Mouse (Mus musculus) stomach, embryonic 16.5 days (tissue): ENCODE measurements at regions not wholly inside any gene's neighbourhood (a gene's known extent, or its start where the extent isn't known, plus 50 kb on each side); places are given as distances from the start of the nearest gene placed in this dataset.

Experiments used
- ATAC-seq: fragments of 200-750 bp; cut with Nextera tagmentation; 2 replicates; pipeline ENCODE4 v1.8.0; 2017; ENCODE audit warnings: moderate number of reproducible peaks, moderate TSS enrichment; ENCODE audit not compliant: insufficient read depth, low FRiP score
- H3K27ac ChIP-seq: fragments of 300-500 bp; sonication (generic); 2 replicates; pipeline ENCODE4 v1.5.1; 2014; ENCODE audit warnings: low read length
- H3K27me3 ChIP-seq: fragments of 300-500 bp; sonication (generic); 2 replicates; pipeline ENCODE4 v1.6.1; 2014; ENCODE audit warnings: low read length, control low read depth, mixed read lengths; ENCODE audit not compliant: control insufficient read depth, insufficient read depth
- H3K36me3 ChIP-seq: fragments of 300-500 bp; sonication (generic); 2 replicates; pipeline ENCODE4 v1.6.1; 2014; ENCODE audit warnings: low read length; ENCODE audit not compliant: control insufficient read depth, insufficient read depth
- H3K4me1 ChIP-seq: fragments of 300-500 bp; sonication (generic); 2 replicates; pipeline ENCODE4 v1.6.1; 2014; ENCODE audit warnings: low read length, control low read depth, mixed read lengths; ENCODE audit not compliant: control insufficient read depth, insufficient read depth
- H3K4me2 ChIP-seq: fragments of 300-500 bp; sonication (generic); 2 replicates; pipeline ENCODE4 v1.6.1; 2014; ENCODE audit warnings: low read depth, low read length, mixed read lengths
- H3K4me3 ChIP-seq: fragments of 300-500 bp; sonication (generic); replicated peaks from 2 replicates; pipeline ENCODE4 v1.5.1; 2014; ENCODE audit warnings: mild to moderate bottlenecking, low read length
- H3K9ac ChIP-seq: fragments of 300-500 bp; sonication (generic); 2 replicates; pipeline ENCODE4 v1.6.1; 2014; ENCODE audit warnings: low read length
- H3K9me3 ChIP-seq: fragments of 300-500 bp; sonication (generic); replicated peaks from 2 replicates; pipeline ENCODE4 v1.6.1; 2016; ENCODE audit warnings: low read length, control low read depth; ENCODE audit not compliant: control insufficient read depth
- WGBS: fragments of 180-500 bp; shearing (Covaris S2); extraction: QIAGEN DNeasy Blood & Tissue Kit; methylation state at CpG from one replicate; pipeline ENCODE4 v1.1.7; 2014; 5-methylcytosine and 5-hydroxymethylcytosine counted together

GRCm38 (mm10) chr9:41541327-41541726 is 379.8 kb upstream of the Ubash3b start:
- WGBS, result 74% methylated on average over 6 of the region's 6 CpGs
- H3K4me1 ChIP-seq, result no peaks in the 10 kb centered on the region
- H3K27ac ChIP-seq, result no peak overlapping the region
- no peaks in the 10 kb centered on the region for H3K36me3 ChIP-seq
- no peak overlapping the region for H3K4me3 ChIP-seq
- no peak for ATAC-seq
- no peak overlapping the region for H3K9ac ChIP-seq
- no peaks in the 10 kb centered on the region for H3K9me3 ChIP-seq
- no peaks in the 10 kb centered on the region for H3K27me3 ChIP-seq
- no peak overlapping the region for H3K4me2 ChIP-seq

DNA sequence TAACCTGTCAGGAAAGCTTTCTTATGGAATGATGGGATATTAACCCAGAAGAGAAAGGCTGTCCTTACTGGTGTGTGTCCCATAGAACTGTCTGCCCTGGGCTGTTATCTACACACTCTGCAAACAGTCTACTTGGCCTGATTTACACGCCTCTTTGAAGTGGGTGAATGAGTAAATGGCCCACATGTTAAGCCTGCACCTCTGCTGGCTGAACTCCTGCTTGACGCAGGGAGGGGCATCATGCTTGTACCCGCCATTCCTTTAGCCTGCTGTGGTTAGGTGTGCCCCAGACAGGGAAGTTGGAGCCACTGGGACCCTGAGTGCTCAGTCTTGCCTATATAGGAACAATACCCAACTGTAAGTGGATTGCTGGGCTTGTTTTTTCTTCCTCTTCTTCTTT is 371.3 kb upstream of the Ubash3b start:
- peak overlapping the region; percentile 32 for H3K4me2 ChIP-seq
- no peak overlapping the region for H3K27ac ChIP-seq
- peak; percentile 78; the same call in 1 of the 2 replicates for ATAC-seq
- H3K36me3 ChIP-seq, result no peaks in the 10 kb centered on the region
- 45% methylated on average over 3 of the region's 3 CpGs for WGBS
- no peak overlapping the region for H3K9ac ChIP-seq
- no peak overlapping the region for H3K4me3 ChIP-seq
- peaks cover 7% of the 10 kb centered on the region; the same call in 1 of the 2 replicates for H3K4me1 ChIP-seq
- no peaks in the 10 kb centered on the region for H3K27me3 ChIP-seq
- no peaks in the 10 kb centered on the region for H3K9me3 ChIP-seq

DNA sequence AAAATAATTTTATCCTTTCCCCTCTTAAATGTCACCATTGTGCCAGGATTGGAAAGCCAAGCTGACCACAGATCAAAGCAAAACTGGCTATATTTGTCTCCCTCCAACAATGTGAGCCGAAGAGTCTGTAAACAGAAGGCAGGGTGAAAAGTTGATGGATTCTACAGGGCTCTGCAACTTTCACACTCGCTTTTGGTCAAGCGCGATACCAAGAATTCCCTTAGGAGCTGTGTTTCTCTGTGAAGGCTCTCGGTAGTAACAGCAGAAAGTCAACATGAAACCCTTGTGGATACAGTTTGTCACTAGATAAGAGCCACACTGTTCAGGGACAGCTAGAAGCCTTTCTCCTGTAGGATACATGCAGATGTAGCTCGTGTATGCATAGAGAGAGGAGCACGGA is 370.8 kb upstream of the Ubash3b start:
- Histone ChIP-seq H3K4me2 (peak overlapping the region; percentile 32), H3K27me3 (no peaks in the 10 kb centered on the region), H3K9ac (no peak overlapping the region), H3K27ac (no peak overlapping the region), H3K4me3 (no peak overlapping the region), H3K9me3 (no peaks in the 10 kb centered on the region), H3K4me1 (peaks cover 7% of the 10 kb centered on the region; the same call in 1 of the 2 replicates), H3K36me3 (no peaks in the 10 kb centered on the region)
- WGBS, result 43% methylated on average over 7 of the region's 7 CpGs
- ATAC-seq, result no peak

- Histone ChIP-seq H3K4me3 (no peak overlapping the region), H3K9me3 (no peaks in the 10 kb centered on the region), H3K4me2 (no peak overlapping the region), H3K27me3 (no peaks in the 10 kb centered on the region), H3K9ac (no peak overlapping the region), H3K27ac (no peak overlapping the region), H3K4me1 (peaks cover 7% of the 10 kb centered on the region; the same call in 1 of the 2 replicates), H3K36me3 (no peaks in the 10 kb centered on the region)
- ATAC-seq, result no peak
- 57% methylated on average over 6 of the region's 6 CpGs for WGBS
Measured at GRCm38 (mm10) chr9:41531596-41531995, 370.1 kb upstream of the Ubash3b start.

DNA sequence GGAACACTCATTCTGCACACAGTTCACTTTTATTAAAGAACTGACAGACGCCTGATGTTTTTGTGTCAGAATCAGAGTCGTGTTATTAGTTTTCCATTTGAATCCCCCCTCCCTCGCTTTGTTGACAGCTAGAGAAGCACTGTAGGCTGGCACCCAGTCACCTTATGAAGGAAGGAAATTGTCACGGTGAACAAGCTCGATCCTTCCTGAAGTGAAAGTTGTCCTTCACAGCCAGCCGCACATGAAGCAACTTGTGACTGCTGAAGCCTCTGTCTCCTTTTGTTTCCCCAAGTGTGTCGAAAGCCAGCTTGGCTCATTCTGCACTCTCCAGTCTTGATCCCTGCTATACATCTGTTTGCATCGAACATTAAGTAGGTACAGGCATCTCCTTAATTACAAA is 364.6 kb upstream of the Ubash3b start:
- Histone ChIP-seq H3K9me3 (no peaks in the 10 kb centered on the region), H3K4me1 (peaks cover 18% of the 10 kb centered on the region), H3K4me2 (0 out of 2 replicates have a peak overlapping the region, but pooled peaks have one; percentile 1), H3K36me3 (no peaks in the 10 kb centered on the region), H3K27me3 (no peaks in the 10 kb centered on the region), H3K9ac (no peak overlapping the region), H3K4me3 (no peak overlapping the region), H3K27ac (no peak overlapping the region; the same call in 1 of the 2 replicates)
- ATAC-seq, result no peak
- WGBS, result 54% methylated on average over 8 of the region's 8 CpGs

DNA sequence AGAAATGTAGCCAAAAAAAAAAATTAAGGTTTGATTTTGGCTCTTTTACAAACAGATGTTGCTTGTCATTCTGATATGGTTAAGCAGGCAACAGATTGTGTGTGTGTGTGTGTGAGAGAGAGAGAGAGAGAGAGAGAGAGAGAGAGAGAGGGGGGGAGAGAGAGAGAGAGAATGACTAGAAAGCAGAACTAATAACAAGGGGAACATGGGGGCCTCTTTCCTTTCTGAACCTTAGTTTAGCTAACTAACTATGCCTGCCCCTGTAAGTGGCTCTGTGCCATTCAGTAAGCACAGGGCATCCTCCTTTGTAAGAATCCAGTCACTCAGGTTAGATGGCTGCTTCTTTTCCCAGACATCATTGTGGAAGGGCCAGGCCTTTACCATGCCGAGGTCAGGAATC is 364.0 kb upstream of the Ubash3b start:
- 56% methylated on average over 1 of the region's 1 CpGs for WGBS
- Histone ChIP-seq H3K4me2 (no peak overlapping the region), H3K9ac (no peak overlapping the region), H3K27ac (no peak overlapping the region; the same call in 1 of the 2 replicates), H3K9me3 (no peaks in the 10 kb centered on the region), H3K27me3 (no peaks in the 10 kb centered on the region), H3K36me3 (no peaks in the 10 kb centered on the region), H3K4me3 (no peak overlapping the region), H3K4me1 (peaks cover 18% of the 10 kb centered on the region)
- no peak for ATAC-seq

DNA sequence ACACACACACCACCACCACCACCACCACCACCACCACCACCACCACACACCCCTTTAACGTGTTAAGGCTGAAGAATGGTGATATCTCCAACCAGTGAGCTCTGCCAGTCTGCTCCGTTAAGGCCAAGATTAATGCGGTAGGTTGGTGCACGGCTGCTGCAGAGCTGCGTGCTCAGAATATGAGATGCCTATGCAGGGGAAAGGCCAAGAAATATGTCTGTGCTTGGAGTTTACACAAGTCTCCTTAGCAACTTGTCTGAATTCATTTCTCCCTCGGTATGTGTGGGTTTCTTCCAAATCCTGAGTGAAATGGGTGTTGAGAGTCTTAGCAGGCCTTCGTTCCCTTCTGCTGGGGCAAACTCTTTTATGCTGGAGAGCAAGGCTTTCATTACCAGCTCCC is 363.1 kb upstream of the Ubash3b start:
- WGBS, result 34% methylated on average over 7 of the region's 7 CpGs
- H3K9me3 ChIP-seq, result no peaks in the 10 kb centered on the region
- H3K9ac ChIP-seq, result 0 out of 2 replicates have a peak overlapping the region, but pooled peaks have one; percentile 46
- no peak overlapping the region for H3K4me2 ChIP-seq
- H3K4me3 ChIP-seq, result no peak overlapping the region
- no peaks in the 10 kb centered on the region for H3K36me3 ChIP-seq
- H3K27me3 ChIP-seq, result no peaks in the 10 kb centered on the region
- H3K27ac ChIP-seq, result peak overlapping the region; percentile 70
- peak; percentile 29; the same call in 1 of the 2 replicates for ATAC-seq
- H3K4me1 ChIP-seq, result peaks cover 18% of the 10 kb centered on the region

DNA sequence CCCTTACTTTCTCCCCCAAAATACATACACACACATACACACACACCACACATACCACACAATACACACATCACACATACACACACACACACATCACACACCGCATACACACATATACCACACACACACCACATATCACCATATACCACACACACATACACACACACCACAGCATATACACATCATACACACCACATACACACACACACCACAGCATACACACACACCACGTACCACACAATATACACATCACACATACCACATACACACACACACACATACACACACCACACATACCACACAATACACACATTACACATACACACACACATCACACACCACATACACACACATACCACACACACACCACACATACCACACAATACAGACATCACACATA is 362.5 kb upstream of the Ubash3b start:
- H3K4me1 ChIP-seq, result peaks cover 18% of the 10 kb centered on the region
- H3K36me3 ChIP-seq, result no peaks in the 10 kb centered on the region
- ATAC-seq, result peak; percentile 37; the same call in 1 of the 2 replicates
- no peak overlapping the region; the same call in 1 of the 2 replicates for H3K27ac ChIP-seq
- H3K9me3 ChIP-seq, result no peaks in the 10 kb centered on the region
- no peak overlapping the region for H3K4me2 ChIP-seq
- 97% methylated on average over 2 of the region's 2 CpGs for WGBS
- H3K9ac ChIP-seq, result no peak overlapping the region
- H3K27me3 ChIP-seq, result no peaks in the 10 kb centered on the region
- no peak overlapping the region for H3K4me3 ChIP-seq

DNA sequence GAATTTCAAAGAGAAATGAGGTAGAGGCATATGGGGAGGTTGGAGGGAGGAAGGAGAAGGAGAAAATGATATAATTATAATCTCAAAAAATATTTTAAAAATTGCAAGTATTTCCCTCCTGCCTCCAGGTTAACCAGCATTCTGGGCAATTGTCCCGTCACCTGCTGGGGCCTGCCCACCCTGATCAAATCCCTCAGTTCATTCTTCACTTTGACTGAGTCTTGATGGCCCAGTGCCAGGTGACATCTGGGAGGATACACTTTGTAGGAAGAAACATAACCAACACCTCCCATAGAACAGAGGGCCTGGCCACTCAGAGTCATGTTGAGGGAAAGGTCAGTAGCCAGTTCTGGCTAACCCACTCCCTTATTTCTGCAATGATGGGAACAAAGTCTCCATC is 360.8 kb upstream of the Ubash3b start:
- Histone ChIP-seq H3K9me3 (no peaks in the 10 kb centered on the region), H3K36me3 (no peaks in the 10 kb centered on the region), H3K4me2 (no peak overlapping the region), H3K4me3 (no peak overlapping the region), H3K27me3 (no peaks in the 10 kb centered on the region), H3K9ac (no peak overlapping the region), H3K4me1 (peaks cover 18% of the 10 kb centered on the region), H3K27ac (no peak overlapping the region)
- WGBS, result 73% methylated on average over 1 of the region's 1 CpGs
- no peak for ATAC-seq
